Mouse (Mus musculus): ENCODE data around the gene Fxyd2. TPM values are rescaled to one million over a fixed set of nuclear protein-coding genes. Genes with fewer than 3 reads are reported as not detected.

The Fxyd2 gene
- polyA plus RNA-seq, 1 experiment: 220 TPM

DNA sequence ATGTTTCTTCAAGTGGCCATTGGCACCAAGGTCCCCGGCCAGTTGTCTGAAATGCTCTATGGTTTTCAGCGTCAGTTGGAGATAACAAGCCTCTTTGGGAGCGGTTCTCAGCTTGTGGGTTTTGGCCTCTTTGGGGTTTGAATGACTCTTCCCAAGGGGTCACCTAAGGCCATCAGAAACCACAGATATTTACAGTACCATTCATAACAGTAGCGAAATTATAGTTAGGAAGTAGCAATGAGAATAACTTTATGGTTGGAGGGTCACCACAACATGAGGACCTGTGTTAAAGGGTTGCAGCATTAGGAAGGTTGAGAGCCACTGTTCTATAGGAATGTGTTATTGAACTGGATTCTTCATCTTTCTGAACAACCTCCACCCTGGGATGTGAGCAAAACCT is 51.9 kb downstream of the Fxyd2 start:
- Histone ChIP-seq H3K27ac (ENCODE audit: control insufficient read depth, insufficient read depth, low read length) (no peak overlapping the region), H3K4me1 (replicated peaks; ENCODE audit: control insufficient read depth, insufficient read depth, low read length) (no peaks in the 10 kb centered on the region), H3K27me3 (ENCODE audit: control insufficient read depth, insufficient read depth, low read length) (no peaks in the 10 kb centered on the region), H3K4me3 (ENCODE audit: control insufficient read depth, insufficient read depth, low read length) (no peak overlapping the region), H3K36me3 (ENCODE audit: control insufficient read depth, insufficient read depth, low read length) (no peaks in the 10 kb centered on the region)
- no peak for TF ChIP-seq POLR2A (IDR thresholded peaks at IDR 0.05; ENCODE audit: control insufficient read depth, extremely low read depth, insufficient read depth, low read length, poor library complexity)
- TF ChIP-seq CTCF (IDR thresholded peaks at IDR 0.05; ENCODE audit: borderline replicate concordance, control insufficient read depth, extremely low read depth, insufficient read depth, low read length, poor library complexity): no peak
- no peak for DNase-seq
- 76% methylated on average over 4 of the region's 4 CpGs for whole genome bisulfite sequencing

DNA sequence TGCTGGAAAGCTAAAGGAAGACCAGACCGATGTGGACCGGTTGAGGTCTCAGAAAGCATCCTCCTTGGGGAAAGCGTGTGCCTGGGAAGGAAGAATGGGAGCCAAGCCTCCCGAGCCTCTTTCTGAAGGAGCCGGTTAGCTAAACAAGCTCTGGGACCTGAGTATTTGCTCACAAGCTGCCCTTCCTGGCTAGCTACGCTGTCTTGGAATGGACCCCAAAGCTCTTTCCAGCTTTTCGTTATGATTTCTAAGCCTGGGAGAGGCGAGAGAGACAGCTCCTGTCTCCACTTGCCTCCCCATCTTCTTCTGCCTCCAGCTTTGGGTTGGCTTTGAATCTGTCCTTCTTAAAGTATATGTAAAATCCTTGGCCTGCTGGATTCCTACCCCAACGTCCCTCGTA is 54.6 kb downstream of the Fxyd2 start:
- no peak for TF ChIP-seq POLR2A (IDR thresholded peaks at IDR 0.05; ENCODE audit: control insufficient read depth, extremely low read depth, insufficient read depth, low read length, poor library complexity)
- TF ChIP-seq CTCF (IDR thresholded peaks at IDR 0.05; ENCODE audit: borderline replicate concordance, control insufficient read depth, extremely low read depth, insufficient read depth, low read length, poor library complexity): no peak

GRCm38 (mm10) chr9:45454889-45455610 is 55.6 kb downstream of the Fxyd2 start:
- TF ChIP-seq CTCF (IDR thresholded peaks at IDR 0.05; ENCODE audit: borderline replicate concordance, control insufficient read depth, extremely low read depth, insufficient read depth, low read length, poor library complexity) (no peak), POLR2A (IDR thresholded peaks at IDR 0.05; ENCODE audit: control insufficient read depth, extremely low read depth, insufficient read depth, low read length, poor library complexity) (no peak)
- Histone ChIP-seq H3K4me1 (replicated peaks; ENCODE audit: control insufficient read depth, insufficient read depth, low read length) (no peaks in the 10 kb centered on the region), H3K27ac (ENCODE audit: control insufficient read depth, insufficient read depth, low read length) (no peak overlapping the region), H3K36me3 (ENCODE audit: control insufficient read depth, insufficient read depth, low read length) (no peaks in the 10 kb centered on the region), H3K27me3 (ENCODE audit: control insufficient read depth, insufficient read depth, low read length) (no peaks in the 10 kb centered on the region), H3K4me3 (ENCODE audit: control insufficient read depth, insufficient read depth, low read length) (no peak overlapping the region)
- no peak for DNase-seq
- WGBS: 94% methylated on average over 8 of the region's 8 CpGs

More for the DNA sequence above, 54.6 kb downstream of the Fxyd2 start:
- 94% methylated on average over 10 of the region's 10 CpGs for WGBS
- Histone ChIP-seq H3K4me3 (ENCODE audit: control insufficient read depth, insufficient read depth, low read length) (no peak overlapping the region), H3K27ac (ENCODE audit: control insufficient read depth, insufficient read depth, low read length) (no peak overlapping the region), H3K27me3 (ENCODE audit: control insufficient read depth, insufficient read depth, low read length) (no peaks in the 10 kb centered on the region), H3K36me3 (ENCODE audit: control insufficient read depth, insufficient read depth, low read length) (no peaks in the 10 kb centered on the region), H3K4me1 (replicated peaks; ENCODE audit: control insufficient read depth, insufficient read depth, low read length) (no peaks in the 10 kb centered on the region)
- no peak for DNase-seq

DNA sequence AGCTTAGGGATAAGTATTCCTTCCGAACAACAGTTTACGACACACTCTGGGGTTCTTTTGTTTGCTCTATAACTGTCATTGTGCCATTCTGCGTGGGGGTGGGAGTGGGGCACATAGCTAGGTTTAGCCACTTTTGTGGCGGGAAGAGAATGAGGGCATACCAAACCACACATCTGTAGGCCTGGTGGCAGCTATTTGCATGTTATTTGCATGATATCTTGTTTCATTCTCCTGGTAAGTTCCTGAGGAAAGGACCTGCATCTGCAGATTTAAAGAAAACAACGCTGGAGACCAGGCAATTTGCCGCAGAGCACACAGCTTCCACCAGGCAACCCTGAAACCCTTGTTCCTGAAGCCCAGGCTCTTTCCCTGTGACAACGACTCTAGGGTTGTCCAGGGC is 57.7 kb downstream of the Fxyd2 start:
- Histone ChIP-seq H3K27ac (ENCODE audit: control insufficient read depth, insufficient read depth, low read length) (no peak overlapping the region), H3K4me1 (replicated peaks; ENCODE audit: control insufficient read depth, insufficient read depth, low read length) (no peaks in the 10 kb centered on the region), H3K36me3 (ENCODE audit: control insufficient read depth, insufficient read depth, low read length) (no peaks in the 10 kb centered on the region), H3K4me3 (ENCODE audit: control insufficient read depth, insufficient read depth, low read length) (no peak overlapping the region), H3K27me3 (ENCODE audit: control insufficient read depth, insufficient read depth, low read length) (no peaks in the 10 kb centered on the region)
- WGBS: 29% methylated on average over 7 of the region's 7 CpGs
- no peak for TF ChIP-seq CTCF (IDR thresholded peaks at IDR 0.05; ENCODE audit: borderline replicate concordance, control insufficient read depth, extremely low read depth, insufficient read depth, low read length, poor library complexity)
- no peak for TF ChIP-seq POLR2A (IDR thresholded peaks at IDR 0.05; ENCODE audit: control insufficient read depth, extremely low read depth, insufficient read depth, low read length, poor library complexity)
- no peak for DNase-seq

GRCm38 (mm10) chr9:45458363-45458762 is 58.9 kb downstream of the Fxyd2 start:
- no peak for DNase-seq
- Histone ChIP-seq H3K27ac (ENCODE audit: control insufficient read depth, insufficient read depth, low read length) (no peak overlapping the region), H3K4me1 (replicated peaks; ENCODE audit: control insufficient read depth, insufficient read depth, low read length) (no peaks in the 10 kb centered on the region), H3K4me3 (ENCODE audit: control insufficient read depth, insufficient read depth, low read length) (no peak overlapping the region), H3K36me3 (ENCODE audit: control insufficient read depth, insufficient read depth, low read length) (no peaks in the 10 kb centered on the region), H3K27me3 (ENCODE audit: control insufficient read depth, insufficient read depth, low read length) (no peaks in the 10 kb centered on the region)
- 91% methylated on average over 14 of the region's 14 CpGs for WGBS
- TF ChIP-seq POLR2A (IDR thresholded peaks at IDR 0.05; ENCODE audit: control insufficient read depth, extremely low read depth, insufficient read depth, low read length, poor library complexity) (no peak), CTCF (IDR thresholded peaks at IDR 0.05; ENCODE audit: borderline replicate concordance, control insufficient read depth, extremely low read depth, insufficient read depth, low read length, poor library complexity) (no peak)

Other genes with a start within 250 kb of the Fxyd2 start
- gene BC049352, start 217.7 kb upstream of the Fxyd2 start, polyA plus RNA-seq (2012; rRNA removed): 1.7 and 4.5 TPM in 2 replicates
- 7.4 and 16.1 TPM in 2 replicates for gene Tmprss4, start 195.6 kb upstream of the Fxyd2 start, polyA plus RNA-seq (2012; rRNA removed)
- 23.9 and 36.8 TPM in 2 replicates for gene Il10ra, start 130.5 kb upstream of the Fxyd2 start, polyA plus RNA-seq (2012; rRNA removed)
- gene Tmprss13, start 80.6 kb upstream of the Fxyd2 start, polyA plus RNA-seq (2012; rRNA removed): 0.62 and 1.2 TPM in 2 replicates
- 5.4 and 8.9 TPM in 2 replicates for gene Fxyd6, start 29.5 kb upstream of the Fxyd2 start, polyA plus RNA-seq (2012; rRNA removed)
- 11.3 and 12.4 TPM in 2 replicates for gene Dscaml1, start 27.0 kb downstream of the Fxyd2 start, polyA plus RNA-seq (2012; rRNA removed)